Mouse (Mus musculus) testis, adult 10 weeks (tissue): ENCODE data around the gene Vtn. TPM values are rescaled to one million over a fixed set of nuclear protein-coding genes. Genes with fewer than 3 reads are reported as not detected.

Experiments
- polyA plus RNA-seq: library from polyadenylated mRNA; stranded (reverse); fragments of 350-450 nt; fragmentation: Illumina TruSeq; extraction: RNeasy Lipid Tissue Mini Kit (QIAGEN cat#74804); gene quantifications from one replicate; pipeline ENCODE4 v1.2.3, GENCODE M21; 2014; ENCODE audit warnings: low read depth, low replicate concordance

Vtn gene
- 0.73 TPM for polyA plus RNA-seq

DNA sequence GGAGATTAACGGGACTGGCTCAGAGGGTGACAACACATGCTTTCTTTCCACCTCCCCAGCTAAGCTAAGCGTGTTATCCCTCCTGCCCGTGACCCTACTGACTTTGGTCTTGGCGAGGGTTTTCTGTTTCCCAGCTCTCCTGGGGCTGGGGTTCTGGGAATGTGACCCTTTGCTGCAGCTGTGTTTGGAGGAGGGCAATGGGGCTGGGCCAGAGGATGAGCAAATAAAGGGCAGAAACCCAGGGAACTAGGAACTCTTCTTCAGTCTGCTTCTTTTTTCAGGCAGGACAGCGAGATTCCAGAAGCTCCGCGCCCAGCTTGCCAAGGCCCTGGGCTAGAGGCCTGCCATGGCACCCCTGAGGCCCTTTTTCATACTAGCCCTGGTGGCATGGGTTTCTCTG lies at the start of gene Vtn:
Vtn (plus strand) TSS at position 88 of the 400 bp plus-strand sequence.

DNA sequence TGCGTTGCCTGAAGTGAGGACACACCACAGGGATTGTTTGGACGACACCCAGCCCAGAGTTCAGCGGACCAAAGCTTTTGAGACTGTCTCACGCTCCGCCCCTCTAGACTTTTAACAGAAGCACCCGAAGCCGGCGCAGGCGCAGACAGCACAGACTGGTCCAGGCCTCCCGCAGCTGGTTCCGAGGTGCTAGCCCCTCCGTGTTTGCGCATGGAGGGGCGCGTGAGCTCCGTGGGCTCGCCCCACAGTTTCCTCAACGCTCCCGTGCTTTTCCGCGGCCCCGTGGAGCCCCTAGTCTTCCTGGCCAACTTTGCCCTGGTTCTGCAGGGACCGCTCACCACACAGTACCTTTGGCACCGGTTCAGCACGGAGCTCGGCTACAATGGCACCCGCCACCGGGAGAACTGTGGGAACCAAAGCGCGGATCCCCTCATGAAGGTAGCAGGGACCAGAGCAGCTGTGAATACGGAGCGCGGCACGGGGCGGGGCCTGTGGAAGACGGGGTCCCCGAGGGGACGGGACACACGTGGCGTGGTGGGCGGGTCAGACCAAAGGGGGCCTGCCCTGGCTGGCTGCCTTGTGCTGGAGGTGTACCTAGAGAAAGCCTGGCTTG lies 33.2 kb upstream of the Vtn start, which contains the start of gene Slc46a1:
Slc46a1 (plus strand) TSS at position 130 of the 613 bp plus-strand sequence.

DNA sequence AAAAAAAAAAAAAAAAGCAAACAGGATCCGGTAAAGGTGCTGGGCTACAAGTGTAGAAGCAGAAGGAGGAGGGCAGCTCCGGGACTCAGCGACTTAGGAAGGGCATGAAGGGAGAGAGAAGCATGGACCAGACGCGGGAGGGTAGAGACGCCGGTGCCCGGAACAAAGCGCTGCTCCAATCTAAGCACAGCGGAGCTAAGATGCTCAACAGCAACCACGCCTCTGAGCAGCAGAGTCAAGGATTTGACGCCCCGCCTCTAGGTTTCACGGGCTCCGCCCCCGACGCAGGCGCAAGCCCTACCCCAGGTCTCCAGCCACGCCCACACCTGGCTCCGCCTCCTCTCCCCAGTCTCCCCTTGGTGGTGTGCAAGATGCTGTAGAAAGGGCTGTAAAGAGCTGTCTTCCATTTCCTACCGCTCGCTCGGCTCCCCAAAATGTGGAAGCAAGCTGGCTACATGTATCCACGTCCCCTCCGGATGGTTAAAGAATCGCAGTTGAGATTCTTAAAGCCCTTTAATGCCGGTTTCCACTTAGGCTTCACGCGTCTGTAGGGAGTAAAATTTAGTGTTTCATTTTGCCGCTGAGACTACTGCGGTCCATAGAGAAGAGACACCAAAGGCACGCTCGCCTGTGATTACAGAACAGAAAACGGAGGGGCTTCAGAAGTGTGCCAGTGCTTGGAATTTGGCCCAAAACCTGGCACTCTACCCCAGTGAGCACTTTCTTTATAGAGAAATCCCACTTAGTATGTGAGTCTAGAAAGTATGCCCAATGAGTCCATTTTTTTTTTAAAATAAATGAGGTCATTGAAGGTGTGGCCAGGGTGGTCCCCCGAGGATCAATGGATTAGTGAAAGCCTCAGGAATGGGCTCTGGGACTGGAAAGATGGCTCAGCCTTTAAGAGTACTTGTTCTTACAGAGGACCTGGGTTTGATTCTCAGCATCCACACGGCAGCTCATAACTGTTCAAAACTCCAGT lies 1.1 kb upstream of the Vtn start, which contains the start of gene Sarm1:
Sarm1 (minus strand) TSS at position 211 of the 979 bp plus-strand sequence.

DNA sequence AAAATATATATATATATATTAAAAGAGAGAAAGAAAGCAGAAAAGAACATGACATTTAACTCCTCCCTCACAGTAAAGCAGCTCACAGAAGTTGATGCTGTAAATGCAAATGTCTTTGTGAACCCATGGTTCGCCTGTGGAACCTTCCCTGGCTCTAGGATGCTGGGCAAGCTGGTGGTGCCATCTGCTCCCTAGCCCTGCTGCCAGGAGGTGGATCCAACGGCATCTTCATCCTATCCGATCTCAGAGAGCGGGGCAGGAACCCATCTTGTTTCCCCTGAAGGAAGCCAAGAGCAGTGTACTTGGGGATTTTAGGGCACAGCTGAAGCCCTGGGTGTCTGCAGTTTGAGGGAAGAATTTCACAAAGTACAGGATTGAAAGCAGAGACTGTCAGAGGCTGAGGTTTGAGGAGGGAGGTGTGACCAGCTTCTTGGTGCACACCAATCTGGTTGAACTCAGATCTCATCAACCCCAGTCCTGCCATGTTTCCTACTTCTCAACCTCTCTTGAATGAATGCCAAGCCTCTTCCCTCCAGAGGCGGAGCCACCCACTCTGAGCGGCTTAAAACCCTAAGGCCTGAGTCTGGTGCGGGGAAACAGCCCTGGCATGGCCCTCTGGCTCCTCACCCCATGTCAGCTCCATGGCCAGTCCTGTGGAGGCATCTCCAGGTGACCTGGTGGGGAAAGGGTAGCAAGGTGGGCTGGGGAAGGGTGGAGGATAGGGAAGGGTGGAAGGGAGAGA lies 4.2 kb downstream of the Vtn start, which contains the start of gene Sebox:
Sebox (plus strand) TSS at position 539 of the 742 bp plus-strand sequence.

DNA sequence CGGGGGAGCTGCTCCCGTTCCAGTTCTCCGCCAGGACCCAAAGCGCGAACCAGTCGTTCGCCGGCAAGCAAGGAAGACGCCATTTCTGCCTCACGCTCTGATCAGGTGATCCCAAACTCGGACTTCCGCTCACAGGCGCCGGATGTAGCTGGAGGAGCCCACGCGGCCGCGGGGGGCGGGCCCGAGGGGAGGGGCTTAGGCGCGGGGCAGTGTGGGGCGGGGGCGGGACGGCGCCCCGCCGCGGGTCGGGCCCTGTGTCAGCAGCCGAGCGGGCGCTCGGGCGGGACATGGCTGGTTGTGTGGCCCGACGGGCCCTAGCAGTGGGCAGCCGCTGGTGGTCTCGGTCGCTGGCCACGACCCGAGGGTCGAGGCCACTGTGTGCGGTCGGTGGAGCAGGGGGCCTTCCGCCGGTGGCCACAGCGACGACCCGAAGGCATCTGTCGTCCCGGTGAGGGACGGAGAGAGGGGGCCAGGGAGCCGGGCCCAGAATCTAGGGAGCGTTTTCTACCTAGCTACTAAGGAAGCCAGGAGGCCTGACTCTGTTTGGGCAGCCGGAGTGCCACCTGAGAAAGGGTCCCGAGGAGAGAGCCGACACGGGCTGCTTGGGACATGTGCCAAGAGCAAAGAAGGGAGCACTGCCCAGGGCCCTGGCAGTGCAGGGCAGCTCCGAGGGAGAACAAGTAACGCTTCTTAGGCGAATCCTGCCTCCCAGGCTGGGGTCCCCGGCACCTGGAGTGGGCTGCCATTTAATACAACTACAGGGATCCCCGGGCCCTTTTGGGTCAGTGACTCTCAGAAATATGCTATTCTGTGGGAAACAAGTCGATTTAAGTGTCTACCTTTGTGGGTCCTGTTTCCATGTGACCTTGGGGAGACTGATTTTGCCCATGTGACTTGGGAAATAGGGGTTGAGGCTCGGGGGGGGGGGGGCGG lies 13.4 kb downstream of the Vtn start, which contains the start of the genes Tmem199 and Poldip2:
Tmem199 (minus strand) TSS at position 148 of the 933 bp plus-strand sequence.
Poldip2 (plus strand) TSS at position 169 of the 933 bp plus-strand sequence.

DNA sequence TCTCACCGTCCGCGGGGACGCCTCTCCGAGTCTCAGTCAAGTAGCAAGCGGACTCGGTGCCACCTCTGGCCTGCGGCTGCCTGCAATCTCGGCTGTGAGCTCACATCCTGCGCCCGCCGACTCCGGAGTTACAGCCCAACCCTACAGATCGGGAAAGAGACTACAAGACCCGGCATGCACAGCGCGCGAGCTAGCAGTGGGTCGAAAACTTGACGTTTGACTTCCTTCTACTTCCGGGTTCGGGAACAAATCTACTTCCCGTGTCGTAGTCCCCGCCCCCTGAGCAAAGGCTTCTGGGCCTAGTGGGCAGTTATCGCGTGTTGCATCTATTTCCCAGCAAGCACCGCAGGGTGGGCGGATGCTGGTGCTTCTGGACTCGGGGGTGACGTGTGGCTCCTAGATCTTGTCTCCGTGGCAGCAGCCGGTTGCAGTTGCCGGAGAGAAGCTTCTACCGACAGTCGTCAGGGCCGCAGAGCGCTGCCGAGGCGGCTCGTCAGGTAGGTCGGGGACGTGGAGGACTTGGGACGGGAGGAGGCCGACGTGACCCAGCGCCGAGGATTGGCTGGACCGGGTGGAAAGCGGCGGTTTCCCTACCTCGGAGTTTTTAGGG lies 37.3 kb downstream of the Vtn start, which contains the start of the genes Tnfaip1 and Ift20:
Tnfaip1 (minus strand) TSS at position 253 of the 610 bp plus-strand sequence.
Ift20 (plus strand) TSS at position 282 of the 610 bp plus-strand sequence.

DNA sequence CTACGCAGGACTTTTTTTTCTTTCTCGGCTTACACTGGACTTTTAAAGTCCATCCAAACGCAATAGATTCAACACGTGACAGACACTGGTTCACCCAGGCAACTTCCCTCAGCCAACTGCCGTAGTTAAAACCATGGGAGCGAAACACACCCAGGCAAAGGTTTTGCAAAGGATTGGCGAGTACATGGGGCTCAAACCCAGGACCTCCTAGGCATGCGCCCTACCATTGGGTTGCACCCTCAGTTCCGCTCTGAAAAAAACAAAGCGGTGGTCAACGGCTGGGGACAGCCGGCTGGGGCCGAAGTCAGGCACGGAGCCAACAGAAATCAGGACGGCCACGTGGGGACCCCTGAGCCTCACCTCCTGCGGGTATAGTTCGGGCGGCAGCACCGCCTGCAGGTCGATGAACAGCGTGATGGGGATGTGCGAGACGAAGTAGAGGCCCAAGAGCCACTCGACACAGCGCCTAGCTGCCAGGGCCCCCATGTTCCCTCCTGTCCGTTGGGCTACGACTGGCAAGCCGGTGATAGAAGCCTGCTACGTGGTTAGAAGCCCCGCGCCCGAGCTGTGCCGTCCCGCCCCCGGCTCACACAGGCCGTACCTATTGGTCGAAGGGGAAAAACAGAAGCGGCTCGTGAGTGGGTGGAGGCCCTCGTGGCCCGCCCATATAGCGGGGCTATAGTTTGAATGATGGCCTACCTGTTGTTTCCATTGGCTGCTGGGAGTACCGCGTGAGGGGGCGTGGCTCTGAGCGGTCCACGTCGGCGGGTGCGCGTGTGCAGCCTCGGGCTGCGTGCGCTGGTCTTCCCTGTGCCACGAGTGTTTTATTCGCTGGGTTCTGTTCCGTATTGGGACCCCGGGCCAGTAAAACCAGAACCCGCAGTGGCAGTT lies 51.5 kb downstream of the Vtn start, which contains the start of gene Tmem97:
Tmem97 (minus strand) TSS at position 610 of the 891 bp plus-strand sequence.

Other genes with a start within 250 kb of the Vtn start
- 126 TPM for gene 2610507B11Rik, start 237.3 kb upstream of the Vtn start, polyA plus RNA-seq
- gene BC030499, start 208.2 kb upstream of the Vtn start, polyA plus RNA-seq: 0.46 TPM
- 48.0 TPM for gene Spag5, start 197.6 kb upstream of the Vtn start, polyA plus RNA-seq
- 4.2 TPM for gene Aldoc, start 176.1 kb upstream of the Vtn start, polyA plus RNA-seq
- gene Pigs, start 170.7 kb upstream of the Vtn start, polyA plus RNA-seq: 3.7 TPM
- gene Unc119, start 155.6 kb upstream of the Vtn start, polyA plus RNA-seq: 9.2 TPM
- gene Foxn1, start 112.5 kb upstream of the Vtn start, polyA plus RNA-seq: not detected
- gene Slc13a2, start 76.9 kb upstream of the Vtn start, polyA plus RNA-seq: 0.41 TPM
- 0.31 TPM for gene Slc46a1, start 33.4 kb upstream of the Vtn start, polyA plus RNA-seq
- gene Sarm1, start 1.3 kb upstream of the Vtn start, polyA plus RNA-seq: 0.15 TPM
- not detected for gene Sebox, start 4.4 kb downstream of the Vtn start, polyA plus RNA-seq
- 29.0 TPM for gene Tmem199, start 13.1 kb downstream of the Vtn start, polyA plus RNA-seq
- 39.3 TPM for gene Poldip2, start 13.1 kb downstream of the Vtn start, polyA plus RNA-seq
- 8.6 TPM for gene Tnfaip1, start 37.2 kb downstream of the Vtn start, polyA plus RNA-seq
- 45.9 TPM for gene Ift20, start 37.3 kb downstream of the Vtn start, polyA plus RNA-seq
- gene Tmem97, start 51.7 kb downstream of the Vtn start, polyA plus RNA-seq: 411 TPM
- 25.2 TPM for gene Nlk, start 198.3 kb downstream of the Vtn start, polyA plus RNA-seq